Mouse (Mus musculus) CH12.LX (cell line): ENCODE measurements at regions not wholly inside any gene's neighbourhood (a gene's known extent, or its start where the extent isn't known, plus 50 kb on each side); places are given as distances from the start of the nearest gene placed in this dataset.

ENCODE experiments used
- DNase-seq: peaks from one replicate; pipeline ENCODE4 v3.0.0-alpha.2; 2013; ENCODE audit errors: extremely low read depth
- H3K27ac ChIP-seq: 2 replicates; pipeline ENCODE4 v1.5.1; 2012; ENCODE audit warnings: low read depth, mild to moderate bottlenecking, control low read depth, moderate library complexity; ENCODE audit not compliant: insufficient read depth
- H3K27me3 ChIP-seq: replicated peaks from 2 replicates; pipeline ENCODE3; 2012; ENCODE audit warnings: inconsistent platforms
- H3K36me3 ChIP-seq, 2 experiments: replicated peaks in 1 of 2; 2 replicates each; pipeline versions ENCODE3 to v1.6.1; 2012; ENCODE audit warnings: inconsistent platforms in 1 of 2, low read length in 1 of 2, mild to moderate bottlenecking in 1 of 2, mixed read lengths in 1 of 2, moderate library complexity in 1 of 2; ENCODE audit not compliant: control insufficient read depth in 1 of 2, insufficient read depth in 1 of 2
- H3K4me1 ChIP-seq, 2 experiments: 2 replicates each; pipeline ENCODE4 v1.6.1; 2012; ENCODE audit warnings: inconsistent platforms in 1 of 2, moderate library complexity in 1 of 2; ENCODE audit not compliant: insufficient read depth in 2 of 2, control insufficient read depth in 1 of 2
- H3K4me2 ChIP-seq: 2 replicates; pipeline ENCODE4 v1.6.1; 2012; ENCODE audit warnings: low read depth, mild to moderate bottlenecking, control low read depth; ENCODE audit not compliant: poor library complexity, insufficient read depth, severe bottlenecking
- H3K4me3 ChIP-seq, 3 experiments: fragments of 150-350 bp in 1 of 3; sonication (generic) in 1 of 3; replicated peaks in 1 of 3; 2 replicates each; pipeline versions ENCODE3 to v1.5.1; 2011 to 2012; ENCODE audit warnings: low read depth in 2 of 3, low read length in 2 of 3, mild to moderate bottlenecking in 2 of 3, moderate library complexity in 2 of 3, control low read depth in 1 of 3, improper control_type of control experiment in 1 of 3, inconsistent platforms in 1 of 3, mixed read lengths in 1 of 3; ENCODE audit not compliant: poor library complexity in 1 of 3
- H3K79me2 ChIP-seq: replicated peaks from 2 replicates; pipeline ENCODE4 v1.6.1; 2012; ENCODE audit warnings: mild to moderate bottlenecking, moderate library complexity; ENCODE audit not compliant: control insufficient read depth, poor library complexity, insufficient read depth, severe bottlenecking; ENCODE audit errors: extremely low read depth
- H3K9ac ChIP-seq: 2 replicates; pipeline ENCODE4 v1.6.1; 2012; ENCODE audit warnings: low read depth, mild to moderate bottlenecking, control low read depth, moderate library complexity; ENCODE audit not compliant: insufficient read depth
- H3K9me3 ChIP-seq: replicated peaks from 2 replicates; pipeline ENCODE3; 2012; ENCODE audit warnings: low read length, inconsistent platforms, mixed read lengths
- BHLHE40 ChIP-seq: IDR thresholded peaks from 2 replicates; pipeline ENCODE4 v1.6.1; 2011; ENCODE audit warnings: mild to moderate bottlenecking, low read depth, low read length, improper control_type of control experiment
- CHD1 ChIP-seq: IDR thresholded peaks from 2 replicates; pipeline ENCODE4 v1.6.1; 2012; ENCODE audit warnings: low read depth, low read length, improper control_type of control experiment, inconsistent platforms
- CHD2 ChIP-seq: IDR thresholded peaks from 2 replicates; pipeline ENCODE4 v1.6.1; 2011; ENCODE audit warnings: low read length, improper control_type of control experiment
- CTCF ChIP-seq, 2 experiments: IDR thresholded peaks in 1 of 2; conservative IDR thresholded peaks in 1 of 2; 2 replicates each; pipeline ENCODE4 v1.5.1; 2011 to 2012; ENCODE audit warnings: low read depth in 2 of 2, low read length in 2 of 2, improper control_type of control experiment in 1 of 2, inconsistent platforms in 1 of 2, mild to moderate bottlenecking in 1 of 2, moderate library complexity in 1 of 2
- E2F4 ChIP-seq: IDR thresholded peaks from 2 replicates; pipeline ENCODE4 v1.6.1; 2011; ENCODE audit warnings: low read depth, low read length, improper control_type of control experiment; ENCODE audit not compliant: insufficient replicate concordance
- ELF1 ChIP-seq: IDR thresholded peaks from 2 replicates; pipeline ENCODE4 v1.6.1; 2014; ENCODE audit warnings: low read depth, mild to moderate bottlenecking, inconsistent platforms, low read length, improper control_type of control experiment
- ETS1 ChIP-seq: conservative IDR thresholded peaks from 2 replicates; pipeline ENCODE4 v1.6.1; 2012; ENCODE audit warnings: low read depth, mild to moderate bottlenecking, inconsistent platforms, low read length, improper control_type of control experiment, moderate library complexity
- GABPA ChIP-seq: IDR thresholded peaks from 2 replicates; pipeline ENCODE4 v1.6.1; 2012; ENCODE audit warnings: low read depth, low read length, improper control_type of control experiment, inconsistent platforms; ENCODE audit not compliant: insufficient replicate concordance
- HCFC1 ChIP-seq: IDR thresholded peaks from 2 replicates; pipeline ENCODE4 v1.6.1; 2012; ENCODE audit warnings: low read depth, mild to moderate bottlenecking, inconsistent platforms, low read length, improper control_type of control experiment
- JUN ChIP-seq: IDR thresholded peaks from 2 replicates; pipeline ENCODE4 v1.6.1; 2011; ENCODE audit warnings: low read depth, mild to moderate bottlenecking, low read length, improper control_type of control experiment, moderate library complexity; ENCODE audit not compliant: insufficient read depth
- JUND ChIP-seq: conservative IDR thresholded peaks from 2 replicates; pipeline ENCODE4 v1.6.1; 2011; ENCODE audit warnings: low read depth, low read length, improper control_type of control experiment
- KAT2A ChIP-seq: IDR thresholded peaks from 2 replicates; pipeline ENCODE4 v1.6.1; 2012; ENCODE audit warnings: low read length, improper control_type of control experiment, inconsistent platforms; ENCODE audit not compliant: insufficient replicate concordance
- MAFK ChIP-seq: IDR thresholded peaks from 2 replicates; pipeline ENCODE4 v1.6.1; 2011; ENCODE audit warnings: low read length, improper control_type of control experiment; ENCODE audit not compliant: insufficient replicate concordance
- MAX ChIP-seq: IDR thresholded peaks from 2 replicates; pipeline ENCODE4 v1.6.1; 2011; ENCODE audit warnings: low read length, improper control_type of control experiment
- MAZ ChIP-seq: IDR thresholded peaks from 2 replicates; pipeline ENCODE4 v1.6.1; 2012; ENCODE audit warnings: low read depth, mild to moderate bottlenecking, inconsistent platforms, low read length, improper control_type of control experiment, moderate library complexity
- NRF1 ChIP-seq: IDR thresholded peaks from 2 replicates; pipeline ENCODE4 v1.6.1; 2014; ENCODE audit warnings: low read depth, mild to moderate bottlenecking, inconsistent platforms, low read length, improper control_type of control experiment, moderate library complexity
- PAX5 ChIP-seq: IDR thresholded peaks from 2 replicates; pipeline ENCODE4 v1.6.1; 2012; ENCODE audit warnings: low read length, inconsistent platforms, mixed read lengths
- POLR2A ChIP-seq: IDR thresholded peaks from 2 replicates; pipeline ENCODE4 v1.6.1; 2011; ENCODE audit warnings: low read depth, mild to moderate bottlenecking, improper control_type of control experiment, low read length
- POLR2AphosphoS2 ChIP-seq: IDR thresholded peaks from 2 replicates; pipeline ENCODE4 v1.6.1; 2011; ENCODE audit warnings: low read depth, low read length, improper control_type of control experiment
- RAD21 ChIP-seq: IDR thresholded peaks from 2 replicates; pipeline ENCODE4 v1.6.1; 2011; ENCODE audit warnings: low read depth, mild to moderate bottlenecking, low read length, improper control_type of control experiment, moderate library complexity
- TBP ChIP-seq: conservative IDR thresholded peaks from 2 replicates; pipeline ENCODE4 v1.6.1; 2011; ENCODE audit warnings: low read depth, low read length, improper control_type of control experiment
- TCF12 ChIP-seq: IDR thresholded peaks from 2 replicates; pipeline ENCODE4 v1.6.1; 2014; ENCODE audit warnings: low read depth, mild to moderate bottlenecking, inconsistent platforms, low read length, improper control_type of control experiment
- USF1 ChIP-seq: IDR thresholded peaks from 2 replicates; pipeline ENCODE4 v1.6.1; 2014; ENCODE audit warnings: low read depth, mild to moderate bottlenecking, inconsistent platforms, low read length, improper control_type of control experiment
- ZKSCAN1 ChIP-seq: IDR thresholded peaks from 2 replicates; pipeline ENCODE4 v1.6.1; 2012; ENCODE audit warnings: low read depth, inconsistent platforms, low read length, improper control_type of control experiment, borderline replicate concordance
- dilution Hi-C: fragments of 300-500 bp; cut with MboI; formaldehyde crosslinking; loops from 2 replicates; pipeline ENCODE4 v1.14.3; 2020; ENCODE audit warnings: low sequenced_read_pairs; ENCODE audit not compliant: extremely low pct_unique_long_range_greater_than_20kb, extremely low pct_ligation_motif_present
- in situ Hi-C: fragments of 300-500 bp; cut with MboI; formaldehyde crosslinking; loops from 3 replicates; pipeline ENCODE4 v1.14.3; 2019; ENCODE audit warnings: low sequenced_read_pairs, low pct_ligation_motif_present, low pct_unique_long_range_greater_than_20kb, mixed read lengths

GRCm38 (mm10) chr3:130935302-130935925 lies 174.9 kb upstream of the Lef1 start:
- Histone ChIP-seq H3K36me3 (no peaks in the 10 kb centered on the region), H3K4me1 (peaks cover 3 to 7% of the 10 kb centered on the region in 2 experiments; a peak in 3 of 4 replicates), H3K9me3 (no peaks in the 10 kb centered on the region), H3K9ac (no peak overlapping the region), H3K4me2 (no peak overlapping the region), H3K79me2 (no peaks in the 10 kb centered on the region), H3K4me3 (no peak overlapping the region), H3K27ac (no peak overlapping the region), H3K27me3 (peaks cover 2% of the 10 kb centered on the region)
- dilution Hi-C loops (no loop called here), in situ Hi-C loops (no loop called here)
- DNase-seq = no peak
- TF ChIP-seq JUN (no peak), POLR2AphosphoS2 (no peak), ELF1 (no peak), GABPA (no peak), HCFC1 (no peak), TBP (no peak), CTCF (conservative IDR thresholded peaks at IDR 0.05 in 1 of 2, IDR thresholded peaks at IDR 0.05 in 1 of 2; ENCODE audit: low read depth in 2 of 2, low read length in 2 of 2) (no peak), PAX5 (no peak), MAX (no peak), E2F4 (no peak), MAZ (no peak), NRF1 (no peak), BHLHE40 (no peak), CHD1 (no peak), ETS1 (no peak), RAD21 (no peak), KAT2A (no peak)
- TF ChIP-seq, all 38 proteins: peak for 0

DNA sequence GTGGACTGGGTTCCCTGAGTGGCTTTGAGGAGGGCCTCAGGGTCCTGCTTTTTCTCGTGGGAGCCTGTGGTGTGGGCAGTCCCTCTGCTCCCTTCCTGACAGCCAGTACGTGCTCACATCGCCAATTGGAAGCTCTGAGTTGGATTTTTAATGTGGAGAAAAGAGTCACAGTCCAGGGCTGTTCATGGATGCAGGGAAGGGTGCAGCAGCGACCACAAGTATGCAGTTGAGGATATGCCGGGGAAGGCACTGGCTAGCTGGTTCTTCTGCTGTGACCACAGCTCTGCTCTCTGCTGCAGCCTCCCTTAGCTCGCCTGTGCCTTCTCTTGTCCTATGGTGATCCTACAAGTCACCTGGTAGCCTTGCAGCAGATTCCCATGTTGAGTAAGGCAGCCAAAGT lies 177.5 kb upstream of the Lef1 start:
- in situ Hi-C loops = no loop called here
- no peak overlapping the region for H3K4me3 ChIP-seq
- no peak overlapping the region for H3K9ac ChIP-seq
- no peaks in the 10 kb centered on the region for H3K79me2 ChIP-seq
- no peak for DNase-seq
- no peak for TF ChIP-seq USF1
- no peak for TF ChIP-seq ELF1
- TF ChIP-seq NRF1 = no peak
- no peak for TF ChIP-seq TBP
- no peak for TF ChIP-seq TCF12
- TF ChIP-seq JUND = no peak
- no peak for TF ChIP-seq GABPA
- no peak for TF ChIP-seq BHLHE40
- no peak for TF ChIP-seq ZKSCAN1
- TF ChIP-seq CHD2 = no peak
- no peak for TF ChIP-seq CHD1
- TF ChIP-seq POLR2A = no peak
- TF ChIP-seq MAFK = no peak
- H3K27ac ChIP-seq = no peak overlapping the region
- no peaks in the 10 kb centered on the region for H3K9me3 ChIP-seq
- peaks cover 2% of the 10 kb centered on the region for H3K27me3 ChIP-seq
- H3K36me3 ChIP-seq = no peaks in the 10 kb centered on the region
- H3K4me2 ChIP-seq = no peak overlapping the region
- H3K4me1 ChIP-seq = no peaks in the 10 kb centered on the region
- dilution Hi-C loops = no loop called here
